Mouse (Mus musculus) intestine, postnatal 0 days (tissue): Measurements from ENCODE around the gene Them5. TPM values are rescaled to one million over a fixed set of nuclear protein-coding genes. Genes with fewer than 3 reads are reported as not detected.
A peak's percentile ranks its signal among the peaks of the same experiment; 100 is the strongest.

Source experiments
- ATAC-seq: fragments of 200-750 bp; cut with Nextera tagmentation; 2 replicates; pipeline ENCODE4 v1.8.0; 2017; ENCODE audit warnings: mild to moderate bottlenecking, moderate TSS enrichment, moderate library complexity
- H3K27ac ChIP-seq: fragments of 300-500 bp; sonication (generic); 2 replicates; pipeline ENCODE4 v1.5.1; 2014; ENCODE audit warnings: mild to moderate bottlenecking, low read depth, low read length, moderate library complexity
- H3K27me3 ChIP-seq: fragments of 300-500 bp; sonication (generic); replicated peaks from 2 replicates; pipeline ENCODE4 v1.6.1; 2014; ENCODE audit warnings: low read length, mixed read lengths; ENCODE audit not compliant: control insufficient read depth, insufficient read depth
- H3K36me3 ChIP-seq: fragments of 300-500 bp; sonication (generic); 2 replicates; pipeline ENCODE4 v1.6.1; 2014; ENCODE audit warnings: mild to moderate bottlenecking, moderate library complexity; ENCODE audit not compliant: control insufficient read depth, insufficient read depth
- H3K4me1 ChIP-seq: fragments of 300-500 bp; sonication (generic); replicated peaks from 2 replicates; pipeline ENCODE4 v1.6.1; 2014; ENCODE audit warnings: antibody characterized with exemption, low read length, mixed read lengths; ENCODE audit not compliant: control insufficient read depth, insufficient read depth
- H3K4me2 ChIP-seq: fragments of 300-500 bp; sonication (generic); replicated peaks from 2 replicates; pipeline ENCODE4 v1.6.1; 2014; ENCODE audit warnings: low read depth, mild to moderate bottlenecking, moderate library complexity
- H3K4me3 ChIP-seq: fragments of 300-500 bp; sonication (generic); 2 replicates; pipeline ENCODE4 v1.5.1; 2014; ENCODE audit warnings: low read depth, low read length
- H3K9ac ChIP-seq: fragments of 300-500 bp; sonication (generic); 2 replicates; pipeline ENCODE4 v1.6.1; 2014; ENCODE audit warnings: mild to moderate bottlenecking, low read depth, low read length
- H3K9me3 ChIP-seq: fragments of 300-500 bp; sonication (generic); 2 replicates; pipeline ENCODE4 v1.6.1; 2016; ENCODE audit warnings: mixed run types; ENCODE audit not compliant: control insufficient read depth
- CTCF ChIP-seq: sonication (generic); IDR thresholded peaks from 2 replicates; pipeline ENCODE4 v1.5.1; 2016; ENCODE audit warnings: low read depth, mild to moderate bottlenecking, control low read depth, antibody characterized with exemption, moderate library complexity
- WGBS: fragments of 180-500 bp; shearing (Covaris S2); extraction: QIAGEN DNeasy Blood & Tissue Kit; methylation state at CpG from one replicate; pipeline ENCODE4 v1.1.7; 2014; 5-methylcytosine and 5-hydroxymethylcytosine counted together
- polyA plus RNA-seq: library from polyadenylated mRNA; unstranded; fragments of >200 nt; fragmentation: Nextera tagmentation; extraction: Ambion mirVana; gene quantifications from 2 replicates; pipeline ENCODE4 v1.2.1, GENCODE M21; 2015

The Them5 gene
- polyA plus RNA-seq, 1 experiment from 2014 or later: not detected

DNA sequence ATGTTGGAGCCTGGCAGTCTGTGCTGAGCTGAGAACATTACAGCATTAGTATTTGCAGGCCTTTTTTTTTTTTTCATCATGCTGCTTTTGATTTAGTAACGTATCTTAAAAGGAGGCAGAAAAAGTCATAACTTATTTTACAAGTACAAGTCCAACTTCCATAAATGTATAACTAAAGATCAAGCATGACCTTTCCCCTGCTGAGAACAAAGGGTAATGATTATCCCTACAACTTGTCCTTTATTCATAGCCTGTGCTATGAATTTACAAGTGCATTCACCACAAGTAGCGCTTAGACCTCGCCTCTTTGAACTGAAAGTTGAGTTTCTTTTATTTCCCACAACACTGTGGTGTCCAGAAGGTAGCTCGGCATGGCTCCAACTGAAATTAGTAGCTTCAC is 30.5 kb upstream of the Them5 start:
- H3K9ac ChIP-seq: no peak overlapping the region
- peak overlapping the region; percentile 82 for H3K27ac ChIP-seq
- H3K4me2 ChIP-seq: peak overlapping the region; percentile 82
- H3K9me3 ChIP-seq: no peaks in the 10 kb centered on the region
- no peaks in the 10 kb centered on the region for H3K36me3 ChIP-seq
- ATAC-seq: peak; percentile 19; the same call in 1 of the 2 replicates
- no peaks in the 10 kb centered on the region for H3K27me3 ChIP-seq
- 0 out of 2 replicates have a peak, but pooled peaks cover 2% of the 10 kb centered on the region for H3K4me1 ChIP-seq
- TF ChIP-seq CTCF: no peak
- H3K4me3 ChIP-seq: peak overlapping the region; percentile 67
- 42% methylated on average over 4 of the region's 4 CpGs for WGBS

DNA sequence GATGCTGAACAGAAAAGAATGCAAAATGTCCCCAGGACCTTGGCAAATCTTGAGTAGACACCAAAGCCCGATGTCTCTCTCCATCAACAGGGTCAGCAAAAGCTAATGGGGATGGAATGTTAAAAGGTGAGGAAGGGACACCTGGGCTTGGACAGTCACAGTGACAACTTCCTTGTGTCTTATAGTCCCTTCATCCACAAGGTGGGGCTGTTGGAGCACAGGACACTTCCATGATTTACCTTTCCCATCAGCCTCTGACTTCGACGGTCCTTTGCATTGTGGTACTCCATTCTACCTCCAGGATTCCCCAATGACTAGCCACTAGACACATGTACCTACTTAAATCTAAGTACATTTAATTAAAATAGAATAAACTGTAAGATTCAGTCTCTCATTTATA is 13.2 kb upstream of the Them5 start:
- 44% methylated on average over 3 of the region's 3 CpGs for WGBS
- Histone ChIP-seq H3K9ac (no peak overlapping the region), H3K9me3 (no peaks in the 10 kb centered on the region), H3K4me2 (no peak overlapping the region), H3K36me3 (peaks cover 48% of the 10 kb centered on the region), H3K27ac (no peak overlapping the region), H3K4me1 (no peaks in the 10 kb centered on the region), H3K4me3 (no peak overlapping the region), H3K27me3 (no peaks in the 10 kb centered on the region)
- TF ChIP-seq CTCF: peak; percentile 71
- ATAC-seq: no peak

DNA sequence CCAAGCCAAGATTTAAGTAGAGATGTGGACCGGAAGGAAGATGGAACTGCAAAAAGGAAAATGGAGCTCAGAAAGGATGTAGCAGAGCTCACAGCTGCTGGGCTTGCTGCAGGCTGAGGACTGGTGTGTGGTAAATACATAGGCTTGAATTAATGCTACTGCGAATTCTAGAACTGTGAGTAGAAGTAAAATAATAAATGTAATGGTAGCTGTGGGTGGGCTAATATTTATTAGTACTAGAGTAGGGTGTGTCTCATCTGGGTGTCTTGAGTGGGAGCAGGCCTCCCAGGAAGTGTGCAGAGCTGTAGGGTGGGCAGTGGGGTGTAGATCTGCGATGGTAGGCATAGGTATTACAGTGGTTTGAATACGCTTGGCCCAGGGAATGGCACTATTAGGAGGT is 7.5 kb upstream of the Them5 start:
- Histone ChIP-seq H3K27ac (no peak overlapping the region), H3K9ac (no peak overlapping the region), H3K4me3 (no peak overlapping the region), H3K9me3 (no peaks in the 10 kb centered on the region), H3K4me2 (no peak overlapping the region), H3K36me3 (peaks cover 28% of the 10 kb centered on the region), H3K4me1 (no peaks in the 10 kb centered on the region), H3K27me3 (no peaks in the 10 kb centered on the region)
- WGBS: 93% methylated on average over 4 of the region's 4 CpGs
- no peak for TF ChIP-seq CTCF
- ATAC-seq: no peak

DNA sequence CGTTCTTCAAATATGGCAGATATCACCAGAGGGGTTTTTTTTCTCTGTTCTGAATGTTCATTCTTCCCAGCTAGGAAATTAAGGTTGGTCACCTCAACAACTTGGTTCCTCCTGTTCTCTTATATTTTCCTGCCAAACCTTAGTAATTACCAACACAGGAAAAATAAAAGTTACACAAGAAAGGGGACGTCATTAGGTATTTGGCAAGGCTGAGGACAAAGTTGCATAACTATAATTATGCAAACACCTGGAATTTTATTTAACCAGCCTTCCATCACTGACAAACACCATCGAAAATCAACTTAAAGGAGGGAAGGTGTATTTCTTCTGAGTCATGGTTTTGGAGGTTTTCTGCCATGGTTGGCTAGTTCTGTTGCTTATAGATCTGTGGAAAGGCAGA is 3.4 kb upstream of the Them5 start:
- ATAC-seq: no peak
- TF ChIP-seq CTCF: no peak
- WGBS: 77% methylated on average over 3 of the region's 3 CpGs

DNA sequence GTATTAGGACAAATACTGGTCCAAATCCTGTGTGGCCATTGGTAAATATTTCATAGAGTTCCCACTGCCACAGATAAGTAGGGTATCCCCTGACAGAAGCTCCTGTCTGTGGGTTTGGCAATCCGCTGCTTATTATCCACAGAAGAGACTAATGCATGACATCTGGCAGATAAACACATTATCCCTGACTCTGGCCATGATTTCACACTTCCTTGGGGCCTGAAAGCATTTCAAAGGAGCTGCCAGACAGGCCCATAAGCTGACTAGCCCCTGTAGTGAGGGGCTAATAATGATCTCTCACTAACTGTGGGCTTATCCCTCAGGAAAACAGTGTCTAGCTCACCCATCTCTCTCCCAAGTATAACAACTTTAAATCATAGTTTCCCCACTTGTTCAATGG is 653 bp downstream of the Them5 start:
- no peak overlapping the region for H3K4me3 ChIP-seq
- 63% methylated on average over 1 of the region's 1 CpGs for WGBS
- no peaks in the 10 kb centered on the region for H3K9me3 ChIP-seq
- no peaks in the 10 kb centered on the region for H3K36me3 ChIP-seq
- no peak overlapping the region for H3K27ac ChIP-seq
- ATAC-seq: no peak
- TF ChIP-seq CTCF: no peak
- H3K4me2 ChIP-seq: no peak overlapping the region
- H3K4me1 ChIP-seq: no peaks in the 10 kb centered on the region
- no peaks in the 10 kb centered on the region for H3K27me3 ChIP-seq
- no peak overlapping the region for H3K9ac ChIP-seq

More for the DNA sequence above, 3.4 kb upstream of the Them5 start:
- no peaks in the 10 kb centered on the region for H3K4me1 ChIP-seq
- H3K4me3 ChIP-seq: no peak overlapping the region
- H3K9ac ChIP-seq: no peak overlapping the region
- 0 out of 2 replicates have a peak, but pooled peaks cover under 1% of the 10 kb centered on the region for H3K36me3 ChIP-seq
- H3K9me3 ChIP-seq: no peaks in the 10 kb centered on the region
- no peak overlapping the region for H3K4me2 ChIP-seq
- no peak overlapping the region for H3K27ac ChIP-seq
- H3K27me3 ChIP-seq: no peaks in the 10 kb centered on the region

DNA sequence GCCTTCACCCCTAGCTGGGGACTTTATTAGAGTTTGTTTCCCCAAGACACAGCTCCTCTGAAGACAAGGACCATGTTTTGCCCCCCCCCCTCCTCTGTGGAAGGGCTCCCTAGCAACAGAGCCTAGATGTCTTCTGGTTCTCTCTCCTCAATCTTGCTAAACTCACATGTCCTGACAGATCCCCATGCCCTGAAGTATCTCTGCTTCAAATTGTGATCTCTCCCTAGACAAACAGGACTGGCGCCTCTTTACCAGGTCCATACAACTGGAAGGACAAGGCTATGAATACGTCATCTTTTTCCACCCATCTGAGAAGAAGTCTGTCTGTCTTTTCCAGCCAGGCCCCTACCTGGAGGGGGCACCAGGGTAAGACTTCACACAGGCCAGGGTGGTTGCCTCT is 2.3 kb downstream of the Them5 start:
- H3K4me3 ChIP-seq: no peak overlapping the region
- ATAC-seq: no peak
- no peaks in the 10 kb centered on the region for H3K4me1 ChIP-seq
- no peaks in the 10 kb centered on the region for H3K9me3 ChIP-seq
- no peak overlapping the region for H3K27ac ChIP-seq
- 90% methylated on average over 2 of the region's 2 CpGs for WGBS
- no peak for TF ChIP-seq CTCF
- no peaks in the 10 kb centered on the region for H3K36me3 ChIP-seq
- no peak overlapping the region for H3K9ac ChIP-seq
- H3K4me2 ChIP-seq: no peak overlapping the region
- H3K27me3 ChIP-seq: no peaks in the 10 kb centered on the region

DNA sequence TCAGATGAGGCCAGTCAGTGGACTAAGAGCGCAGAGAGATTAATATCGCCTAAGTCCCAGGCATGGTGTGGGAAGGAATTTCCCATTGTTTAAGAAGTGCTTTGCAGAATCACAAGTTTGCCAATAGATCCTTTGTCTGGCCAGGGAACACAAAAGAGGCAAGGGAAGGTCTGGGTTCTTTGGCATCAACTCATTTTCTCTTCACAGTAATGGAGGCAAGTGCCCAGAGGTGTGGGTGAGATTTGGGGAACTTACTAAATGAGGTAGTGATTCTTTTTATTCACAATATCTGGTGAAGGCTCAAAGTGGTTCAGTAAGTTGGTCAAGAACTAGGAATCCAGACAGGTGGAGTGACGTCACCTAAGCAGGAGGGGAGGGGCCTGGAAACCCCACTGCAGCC is 3.0 kb downstream of the Them5 start:
- Histone ChIP-seq H3K9me3 (no peaks in the 10 kb centered on the region), H3K27ac (no peak overlapping the region), H3K27me3 (no peaks in the 10 kb centered on the region), H3K4me3 (no peak overlapping the region), H3K4me2 (no peak overlapping the region), H3K9ac (no peak overlapping the region), H3K4me1 (no peaks in the 10 kb centered on the region), H3K36me3 (no peaks in the 10 kb centered on the region)
- ATAC-seq: no peak
- WGBS: 63% methylated on average over 3 of the region's 3 CpGs
- TF ChIP-seq CTCF: no peak
